Mouse (Mus musculus) lung, embryonic 16.5 days (tissue): ENCODE results near the gene Psmc4. TPM values are rescaled to one million over a fixed set of nuclear protein-coding genes. Genes with fewer than 3 reads are reported as not detected.

Source experiments
- ATAC-seq: fragments of 200-750 bp; cut with Nextera tagmentation; 2 replicates; pipeline ENCODE4 v1.8.0; 2017; ENCODE audit warnings: low read depth, mild to moderate bottlenecking, moderate library complexity
- H3K27ac ChIP-seq: fragments of 300-500 bp; sonication (generic); 2 replicates; pipeline ENCODE4 v1.5.1; 2014; ENCODE audit warnings: mild to moderate bottlenecking, control low read depth, low read length
- H3K27me3 ChIP-seq: fragments of 300-500 bp; sonication (generic); 2 replicates; pipeline ENCODE4 v1.6.1; 2014; ENCODE audit warnings: low read depth, low read length, mixed read lengths; ENCODE audit not compliant: control insufficient read depth, insufficient read depth
- H3K36me3 ChIP-seq: fragments of 300-500 bp; sonication (generic); 2 replicates; pipeline ENCODE4 v1.6.1; 2014; ENCODE audit warnings: low read length; ENCODE audit not compliant: control insufficient read depth, insufficient read depth
- H3K4me1 ChIP-seq: fragments of 300-500 bp; sonication (generic); replicated peaks from 2 replicates; pipeline ENCODE4 v1.6.1; 2014; ENCODE audit warnings: low read length, mixed read lengths; ENCODE audit not compliant: control insufficient read depth, insufficient read depth
- H3K4me2 ChIP-seq: fragments of 300-500 bp; sonication (generic); 2 replicates; pipeline ENCODE4 v1.6.1; 2014; ENCODE audit warnings: low read depth, low read length, control low read depth
- H3K4me3 ChIP-seq: fragments of 300-500 bp; sonication (generic); 2 replicates; pipeline ENCODE4 v1.5.1; 2014; ENCODE audit warnings: mild to moderate bottlenecking, low read length, control low read depth
- H3K9ac ChIP-seq: fragments of 300-500 bp; sonication (generic); 2 replicates; pipeline ENCODE4 v1.6.1; 2014; ENCODE audit warnings: low read length, control low read depth
- H3K9me3 ChIP-seq: fragments of 300-500 bp; sonication (generic); 2 replicates; pipeline ENCODE4 v1.6.1; 2016; ENCODE audit warnings: low read length; ENCODE audit not compliant: control insufficient read depth
- WGBS: fragments of 180-500 bp; shearing (Covaris S2); extraction: QIAGEN DNeasy Blood & Tissue Kit; methylation state at CpG from one replicate; pipeline ENCODE4 v1.1.7; 2014; 5-methylcytosine and 5-hydroxymethylcytosine counted together
- polyA plus RNA-seq: library from polyadenylated mRNA; unstranded; fragments of >200 nt; fragmentation: Nextera tagmentation; extraction: Ambion mirVana; gene quantifications from 2 replicates; pipeline ENCODE4 v1.2.1, GENCODE M21; 2015

Psmc4 gene
- polyA plus RNA-seq: 249 and 256 TPM in 2 replicates

GRCm38 (mm10) chr7:28049476-28050409, at the start of gene Psmc4:
Psmc4 (minus strand) TSS chr7:28050101.
- under 1% methylated on average over 52 of the region's 52 CpGs for WGBS
- Histone ChIP-seq H3K27ac (no peak within 1 kb of the TSS), H3K27me3 (no peaks in the 10 kb centered on the region), H3K9ac (peak within 1 kb of the TSS; percentile 84), H3K4me1 (peaks cover 5% of the 10 kb centered on the region), H3K9me3 (no peaks in the 10 kb centered on the region), H3K4me3 (peak within 1 kb of the TSS; percentile 84), H3K4me2 (peak within 1 kb of the TSS; percentile 77), H3K36me3 (peaks cover 32% of the 10 kb centered on the region)
- peak; percentile 97 for ATAC-seq

- no peak for ATAC-seq
- H3K9me3 ChIP-seq: peaks cover 4% of the 10 kb centered on the region; the same call in 1 of the 2 replicates
- H3K4me2 ChIP-seq: no peak overlapping the region
- no peak overlapping the region for H3K9ac ChIP-seq
- no peak overlapping the region for H3K4me3 ChIP-seq
- 94% methylated on average over 16 of the region's 16 CpGs for WGBS
- H3K27ac ChIP-seq: no peak overlapping the region
- H3K4me1 ChIP-seq: no peaks in the 10 kb centered on the region
- no peaks in the 10 kb centered on the region for H3K27me3 ChIP-seq
- no peaks in the 10 kb centered on the region for H3K36me3 ChIP-seq
Observed at GRCm38 (mm10) chr7:28099101-28099500, 49.2 kb upstream of the Psmc4 start.

- no peaks in the 10 kb centered on the region for H3K9me3 ChIP-seq
Observed at GRCm38 (mm10) chr7:28093541-28093940, 43.6 kb upstream of the Psmc4 start.

GRCm38 (mm10) chr7:28086236-28086635, 36.3 kb upstream of the Psmc4 start:
- Histone ChIP-seq H3K4me1 (no peaks in the 10 kb centered on the region), H3K4me2 (no peak overlapping the region), H3K9me3 (no peaks in the 10 kb centered on the region), H3K9ac (no peak overlapping the region), H3K27ac (no peak overlapping the region), H3K36me3 (no peaks in the 10 kb centered on the region), H3K4me3 (no peak overlapping the region), H3K27me3 (no peaks in the 10 kb centered on the region)
- ATAC-seq: no peak
- 73% methylated on average over 16 of the region's 16 CpGs for WGBS

More at GRCm38 (mm10) chr7:28093541-28093940, 43.6 kb upstream of the Psmc4 start:
- Histone ChIP-seq H3K4me1 (no peaks in the 10 kb centered on the region), H3K4me2 (no peak overlapping the region), H3K27ac (no peak overlapping the region), H3K27me3 (no peaks in the 10 kb centered on the region), H3K9ac (no peak overlapping the region), H3K36me3 (no peaks in the 10 kb centered on the region), H3K4me3 (no peak overlapping the region)
- 34% methylated on average over 11 of the region's 11 CpGs for WGBS
- ATAC-seq: no peak

- no peak for ATAC-seq
- 71% methylated on average over 7 of the region's 7 CpGs for WGBS
- H3K36me3 ChIP-seq: no peaks in the 10 kb centered on the region
Observed at GRCm38 (mm10) chr7:28084215-28084614, 34.3 kb upstream of the Psmc4 start.

GRCm38 (mm10) chr7:28070531-28071298, 20.8 kb upstream of the Psmc4 start, which contains the start of gene Fcgbp:
Fcgbp (plus strand) TSS chr7:28071236.
- H3K27me3 ChIP-seq: no peaks in the 10 kb centered on the region
- no peak within 1 kb of the TSS for H3K9ac ChIP-seq
- H3K4me1 ChIP-seq: peaks cover 3% of the 10 kb centered on the region; the same call in 1 of the 2 replicates
- no peak for ATAC-seq
- H3K4me3 ChIP-seq: no peak within 1 kb of the TSS
- no peaks in the 10 kb centered on the region for H3K9me3 ChIP-seq
- no peaks in the 10 kb centered on the region for H3K36me3 ChIP-seq
- H3K27ac ChIP-seq: no peak within 1 kb of the TSS
- H3K4me2 ChIP-seq: no peak within 1 kb of the TSS
- 79% methylated on average over 21 of the region's 21 CpGs for WGBS

More at GRCm38 (mm10) chr7:28084215-28084614, 34.3 kb upstream of the Psmc4 start:
- Histone ChIP-seq H3K27ac (no peak overlapping the region), H3K4me3 (no peak overlapping the region), H3K27me3 (no peaks in the 10 kb centered on the region), H3K9ac (no peak overlapping the region), H3K4me2 (no peak overlapping the region), H3K4me1 (no peaks in the 10 kb centered on the region), H3K9me3 (no peaks in the 10 kb centered on the region)

GRCm38 (mm10) chr7:28069546-28070172, 19.8 kb upstream of the Psmc4 start:
- peaks cover 3% of the 10 kb centered on the region; the same call in 1 of the 2 replicates for H3K4me1 ChIP-seq
- ATAC-seq: no peak
- WGBS: 55% methylated on average over 3 of the region's 3 CpGs

GRCm38 (mm10) chr7:28068661-28069060, 18.8 kb upstream of the Psmc4 start:
- H3K27me3 ChIP-seq: no peaks in the 10 kb centered on the region
- H3K4me3 ChIP-seq: no peak overlapping the region
- no peaks in the 10 kb centered on the region; the same call in 1 of the 2 replicates for H3K9me3 ChIP-seq
- H3K36me3 ChIP-seq: no peaks in the 10 kb centered on the region
- no peak overlapping the region for H3K4me2 ChIP-seq
- H3K9ac ChIP-seq: no peak overlapping the region
- 61% methylated on average over 3 of the region's 3 CpGs for WGBS
- peaks cover 3% of the 10 kb centered on the region; the same call in 1 of the 2 replicates for H3K4me1 ChIP-seq
- ATAC-seq: no peak
- no peak overlapping the region for H3K27ac ChIP-seq

More at GRCm38 (mm10) chr7:28069546-28070172, 19.8 kb upstream of the Psmc4 start:
- Histone ChIP-seq H3K4me2 (no peak overlapping the region), H3K27ac (no peak overlapping the region), H3K9me3 (no peaks in the 10 kb centered on the region), H3K9ac (no peak overlapping the region), H3K4me3 (no peak overlapping the region), H3K36me3 (no peaks in the 10 kb centered on the region), H3K27me3 (no peaks in the 10 kb centered on the region)
